Mouse (Mus musculus): Measurements from ENCODE around the gene Map3k11. TPM values are rescaled to one million over a fixed set of nuclear protein-coding genes. Genes with fewer than 3 reads are reported as not detected.
"Not testable (repeated sequence)": the region's sequence is repeated elsewhere in the genome, so short reads cannot be mapped to it uniquely, and the experiment has no call there.

The Map3k11 gene
- polyA plus RNA-seq, 1 experiment: 24.5 TPM

DNA sequence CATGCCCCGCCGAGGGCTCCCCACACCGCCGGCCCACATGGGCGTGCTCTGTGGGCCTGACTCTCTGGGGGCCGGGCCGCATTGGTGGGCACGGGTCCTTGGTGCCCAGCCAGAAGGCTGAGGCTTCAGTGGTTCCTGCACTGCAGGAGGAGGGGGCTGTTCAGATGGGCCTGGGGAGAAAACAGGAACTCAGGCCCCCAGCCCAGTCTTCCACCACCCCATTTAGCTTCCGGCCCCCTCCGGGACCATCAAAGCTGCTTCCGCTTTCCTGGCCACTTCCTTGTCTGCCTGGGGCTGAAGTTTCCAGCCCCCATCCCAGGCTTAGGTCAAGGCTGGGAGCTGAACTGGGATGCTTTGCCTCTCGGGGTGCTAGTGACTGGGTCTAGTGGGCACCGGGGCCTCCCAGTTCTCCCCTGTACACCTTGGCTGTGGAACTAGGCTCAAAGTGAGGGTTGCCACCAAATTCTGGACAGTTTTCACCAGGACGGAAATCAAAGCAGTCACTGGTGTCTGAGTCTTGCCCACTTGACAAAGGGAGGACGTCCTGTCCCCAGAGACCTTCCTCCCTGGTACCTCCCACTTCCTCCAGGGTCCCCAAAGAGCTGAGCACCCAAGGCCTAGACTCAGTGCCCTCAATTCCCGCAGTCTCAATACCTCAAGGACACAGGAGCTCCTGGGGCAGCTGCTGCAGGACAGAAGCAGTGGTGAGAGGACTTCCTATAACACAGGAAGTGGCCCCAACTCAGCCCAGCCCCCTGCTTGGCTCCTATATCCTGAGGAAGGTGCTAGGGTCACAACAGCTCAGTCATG lies 27.4 kb upstream of the Map3k11 start:
- Histone ChIP-seq H3K27ac (replicated peaks; ENCODE audit: low read depth, low read length) (peak overlapping the region; percentile 72), H3K4me3 (ENCODE audit: insufficient read depth, low read depth, low read length) (peak overlapping the region; percentile 64), H3K4me1 (ENCODE audit: control insufficient read depth, insufficient read depth, insufficient read length, low read length) (peaks cover 15% of the 10 kb centered on the region)

DNA sequence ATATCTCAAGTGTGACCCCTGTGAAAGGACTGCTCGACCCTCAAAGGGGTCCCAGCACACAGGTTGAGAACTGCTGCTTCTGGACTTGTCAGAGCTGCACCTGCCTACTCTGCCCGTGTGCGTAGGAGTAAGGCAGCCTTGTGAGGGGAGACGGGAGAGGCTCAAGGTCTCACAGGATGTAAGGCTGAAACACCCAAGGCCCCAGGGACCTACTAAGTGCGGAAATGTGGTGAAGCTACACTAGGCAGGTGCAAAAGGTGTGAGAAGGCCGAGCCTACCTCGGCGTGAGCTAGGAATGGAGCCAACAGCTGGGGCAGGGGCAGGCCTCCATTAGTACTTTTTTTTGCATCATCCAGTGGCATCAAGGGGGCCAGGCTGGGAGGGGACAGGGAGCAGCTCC lies 26.2 kb upstream of the Map3k11 start:
- peaks cover 15% of the 10 kb centered on the region for H3K4me1 ChIP-seq (ENCODE audit: control insufficient read depth, insufficient read depth, insufficient read length, low read length)
- peak overlapping the region; percentile 64 for H3K4me3 ChIP-seq (ENCODE audit: insufficient read depth, low read depth, low read length)
- H3K27ac ChIP-seq (replicated peaks; ENCODE audit: low read depth, low read length): peak overlapping the region; percentile 72

DNA sequence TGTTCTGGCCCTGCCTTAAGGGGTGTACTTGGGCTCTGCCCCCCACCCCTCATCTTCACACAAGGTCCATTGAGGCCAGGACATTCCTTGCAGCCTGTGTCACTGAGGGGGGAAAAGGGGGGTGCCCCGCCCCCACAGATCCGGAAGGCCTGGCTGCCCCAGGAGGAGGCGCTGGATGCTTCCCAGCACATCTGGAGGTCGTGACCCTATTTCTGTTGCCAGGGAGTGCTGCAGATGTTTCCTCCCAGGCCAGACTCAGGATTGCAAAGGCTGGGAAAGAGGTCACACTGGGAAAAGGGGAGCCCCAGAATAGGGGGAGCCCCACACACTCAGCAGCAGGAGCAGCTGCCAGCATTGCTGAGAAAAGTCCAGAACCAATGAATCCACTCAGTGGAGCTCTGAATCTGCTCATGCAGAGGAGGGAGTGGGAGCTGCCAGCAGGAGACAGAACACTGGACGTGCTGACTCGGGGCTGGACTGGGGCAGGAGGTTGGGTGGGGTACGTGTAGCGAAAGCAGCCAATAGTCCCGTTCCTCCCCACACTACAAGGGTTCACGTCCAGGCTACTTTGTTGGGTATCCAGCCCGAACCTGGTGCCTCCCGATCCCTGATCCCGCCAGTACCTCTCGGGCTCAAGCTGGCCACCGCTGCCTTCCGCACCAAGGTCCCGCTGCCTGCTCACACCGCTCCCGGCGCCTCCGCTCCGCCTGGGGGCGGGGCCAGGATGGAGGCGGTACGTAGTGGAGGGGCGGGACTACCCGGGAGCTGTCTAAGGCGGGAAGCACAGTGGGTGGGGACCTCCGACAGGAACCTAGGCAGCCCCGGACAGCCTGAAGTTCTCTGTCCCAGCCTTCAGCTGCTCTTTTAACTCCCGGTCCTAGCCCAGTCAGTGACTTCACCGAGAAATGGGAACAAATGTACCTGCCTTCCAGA lies 25.3 kb upstream of the Map3k11 start, which contains the start of gene Sipa1:
Gene Sipa1 (minus strand): TSS at position 727 of the 933 bp plus-strand sequence.
- Histone ChIP-seq H3K4me1 (ENCODE audit: control insufficient read depth, insufficient read depth, insufficient read length, low read length) (peaks cover 15% of the 10 kb centered on the region), H3K4me3 (ENCODE audit: insufficient read depth, low read depth, low read length) (peak within 1 kb of the TSS; percentile 64), H3K27ac (replicated peaks; ENCODE audit: low read depth, low read length) (peak within 1 kb of the TSS; percentile 80)

DNA sequence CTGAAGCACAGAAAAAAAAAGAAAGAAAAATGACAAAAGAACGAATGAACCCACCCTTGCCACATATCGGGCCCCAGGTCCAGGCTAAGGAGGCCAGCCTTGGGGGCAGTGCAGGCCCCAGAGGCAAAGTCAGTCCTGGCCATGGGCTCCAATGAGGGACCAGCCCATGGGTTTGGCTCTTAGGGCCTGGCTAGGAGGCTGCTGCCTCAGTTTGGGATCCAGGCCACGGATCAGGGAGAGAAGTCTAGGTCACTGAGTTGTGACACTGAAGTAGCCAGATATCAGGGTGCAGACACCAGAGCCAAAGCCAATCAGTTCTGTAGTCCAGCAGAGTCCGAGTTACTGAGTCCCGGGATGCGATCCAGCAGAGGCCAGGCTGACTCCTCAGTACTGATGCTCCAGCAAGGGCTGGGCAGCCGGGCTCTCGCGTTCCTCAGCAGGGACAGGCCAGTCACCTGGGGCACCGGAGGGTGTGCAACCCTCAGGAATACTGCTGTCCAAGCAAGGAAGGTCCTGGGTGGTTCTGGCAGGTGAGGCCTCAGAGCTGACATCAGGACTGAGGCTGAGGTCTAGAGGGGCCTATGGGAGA lies 23.8 kb upstream of the Map3k11 start:
- no peak overlapping the region for H3K4me3 ChIP-seq (ENCODE audit: insufficient read depth, low read depth, low read length)

DNA sequence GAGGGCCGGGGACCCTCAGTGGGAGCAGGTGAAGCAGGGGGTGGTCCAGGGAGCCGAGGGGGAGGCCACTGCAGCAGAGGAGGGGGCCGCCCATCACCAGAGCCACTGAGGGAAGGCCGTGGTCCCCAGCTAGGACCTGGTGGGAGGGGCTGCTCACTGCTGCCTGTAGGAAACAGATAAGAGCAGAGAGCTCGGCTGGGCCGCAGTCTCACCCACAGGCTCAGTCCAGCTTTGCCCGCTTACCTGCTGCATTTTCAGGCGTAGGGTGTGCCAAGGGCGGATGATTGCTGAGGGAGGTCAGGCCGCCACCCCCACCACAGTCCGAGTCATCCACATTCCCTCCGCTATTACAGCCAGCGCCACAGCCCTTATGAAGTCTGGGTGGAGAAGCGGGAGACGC lies 23.1 kb upstream of the Map3k11 start:
- no peak overlapping the region for H3K4me3 ChIP-seq (ENCODE audit: insufficient read depth, low read depth, low read length)
- peaks cover 9% of the 10 kb centered on the region for H3K4me1 ChIP-seq (ENCODE audit: control insufficient read depth, insufficient read depth, insufficient read length, low read length)
- H3K27ac ChIP-seq (replicated peaks; ENCODE audit: low read depth, low read length): no peak overlapping the region

More for the DNA sequence above, 23.8 kb upstream of the Map3k11 start:
- Histone ChIP-seq H3K4me1 (ENCODE audit: control insufficient read depth, insufficient read depth, insufficient read length, low read length) (peaks cover 15% of the 10 kb centered on the region), H3K27ac (replicated peaks; ENCODE audit: low read depth, low read length) (no peak overlapping the region)

DNA sequence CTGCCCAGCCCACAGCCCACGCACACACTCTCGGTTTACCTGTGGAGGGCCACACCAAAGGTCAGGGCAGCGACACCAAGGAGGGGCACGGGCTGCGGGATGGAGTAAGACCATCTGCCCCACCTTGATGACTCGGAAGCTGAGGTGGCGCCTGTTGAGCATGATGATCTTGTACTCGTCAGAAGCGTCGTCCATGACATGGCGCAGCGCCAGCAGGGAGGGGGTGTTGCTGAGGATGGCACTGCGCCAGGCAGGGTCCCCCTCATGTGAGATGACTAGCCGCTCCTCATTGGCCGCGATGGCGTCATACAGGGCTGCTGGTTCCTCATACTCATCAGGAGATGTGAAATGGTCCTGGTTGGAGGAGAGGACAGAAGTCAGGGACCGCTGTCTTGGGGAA lies 22.2 kb upstream of the Map3k11 start:
- Histone ChIP-seq H3K4me1 (ENCODE audit: control insufficient read depth, insufficient read depth, insufficient read length, low read length) (peaks cover 7% of the 10 kb centered on the region; the same call in 1 of the 2 replicates), H3K27ac (replicated peaks; ENCODE audit: low read depth, low read length) (no peak overlapping the region), H3K4me3 (ENCODE audit: insufficient read depth, low read depth, low read length) (no peak overlapping the region)

DNA sequence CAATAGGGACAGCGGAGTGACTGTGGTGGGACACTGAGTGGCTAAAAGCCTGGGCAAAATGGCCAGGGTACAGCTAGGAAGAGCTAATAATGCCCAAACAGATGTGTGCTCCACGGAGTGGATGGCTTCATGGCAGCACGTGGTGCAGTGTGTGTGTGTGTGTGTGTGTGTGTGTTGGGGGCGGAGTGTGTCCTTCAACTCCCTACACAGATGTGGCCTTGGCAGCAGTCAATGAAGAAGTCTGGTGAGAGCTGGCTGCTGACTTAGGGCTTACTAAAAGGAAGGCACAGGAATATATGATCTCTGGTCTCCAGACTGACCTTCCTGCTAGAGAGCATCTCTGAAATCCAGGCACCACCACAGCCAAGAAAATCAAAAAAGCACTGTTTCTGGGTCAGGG lies 20.2 kb upstream of the Map3k11 start:
- no peaks in the 10 kb centered on the region for H3K4me1 ChIP-seq (ENCODE audit: control insufficient read depth, insufficient read depth, insufficient read length, low read length)
- H3K4me3 ChIP-seq (ENCODE audit: insufficient read depth, low read depth, low read length): no peak overlapping the region
- no peak overlapping the region for H3K27ac ChIP-seq (replicated peaks; ENCODE audit: low read depth, low read length)

DNA sequence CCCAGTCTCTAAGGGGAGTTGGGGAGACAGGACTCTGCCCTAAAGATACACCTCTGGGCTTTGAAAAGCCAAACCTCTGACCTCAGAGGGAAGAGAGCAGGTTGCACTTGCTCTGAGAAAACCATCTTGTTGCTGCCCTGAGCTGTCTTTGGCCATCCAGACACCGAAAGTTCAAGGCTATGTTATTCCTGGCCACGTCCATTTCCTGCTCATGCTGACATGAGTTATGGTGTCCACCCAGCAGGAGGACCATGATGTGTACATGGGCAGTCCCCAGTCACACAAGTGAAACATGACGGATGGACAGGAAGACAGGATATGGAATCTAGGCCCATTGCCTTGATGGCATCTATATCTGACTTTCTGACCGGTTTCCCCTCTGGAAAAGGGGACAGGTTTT lies 8.1 kb upstream of the Map3k11 start:
- Histone ChIP-seq H3K4me1 (ENCODE audit: control insufficient read depth, insufficient read depth, insufficient read length, low read length) (no peaks in the 10 kb centered on the region), H3K27ac (replicated peaks; ENCODE audit: low read depth, low read length) (no peak overlapping the region)

DNA sequence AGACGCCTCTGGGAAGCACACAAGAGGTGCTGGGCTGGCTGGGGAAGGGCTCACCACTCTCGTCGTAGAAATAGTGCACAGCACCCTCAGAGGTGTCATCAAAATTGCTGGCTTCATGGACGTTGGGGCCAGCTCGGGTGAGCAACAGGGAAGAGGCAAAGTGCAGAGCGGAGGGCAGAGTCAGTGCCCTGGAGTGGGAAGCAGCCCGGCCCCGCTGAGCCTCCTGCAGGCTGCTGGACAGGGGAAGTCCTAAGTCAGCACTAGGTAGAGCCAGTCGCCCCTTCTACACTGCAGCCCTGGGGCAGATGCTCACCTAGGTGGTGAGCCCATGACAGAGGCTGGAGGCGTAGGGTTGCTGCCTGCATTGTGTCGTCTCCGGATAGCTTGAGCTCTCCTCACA lies 4.3 kb upstream of the Map3k11 start:
- H3K4me3 ChIP-seq (ENCODE audit: insufficient read depth, low read depth, low read length): no peak overlapping the region
- H3K4me1 ChIP-seq (ENCODE audit: control insufficient read depth, insufficient read depth, insufficient read length, low read length): no peaks in the 10 kb centered on the region
- H3K27ac ChIP-seq (replicated peaks; ENCODE audit: low read depth, low read length): no peak overlapping the region

More for the DNA sequence above, 8.1 kb upstream of the Map3k11 start:
- H3K4me3 ChIP-seq (ENCODE audit: insufficient read depth, low read depth, low read length): no peak overlapping the region

DNA sequence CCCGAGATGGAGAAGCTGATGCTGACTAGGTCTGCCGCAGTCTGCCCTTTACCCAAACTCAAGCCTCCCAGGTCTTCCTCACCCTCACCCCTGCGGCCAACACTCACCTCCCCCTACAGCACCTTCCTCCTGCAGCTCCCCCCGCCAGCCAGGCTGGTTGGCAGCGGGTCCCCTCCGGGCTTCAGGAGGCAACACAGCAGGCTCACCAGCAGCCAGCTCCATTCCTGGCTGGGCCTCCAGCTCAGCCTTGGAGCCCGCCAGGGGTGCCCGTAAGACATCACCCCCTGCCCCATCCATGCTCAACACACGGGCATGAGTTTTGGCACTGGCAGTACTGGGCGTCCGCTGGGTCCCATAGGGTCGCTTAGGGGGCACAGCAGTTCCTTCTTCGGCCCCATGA lies 3.6 kb upstream of the Map3k11 start:
- Histone ChIP-seq H3K4me1 (ENCODE audit: control insufficient read depth, insufficient read depth, insufficient read length, low read length) (no peaks in the 10 kb centered on the region), H3K4me3 (ENCODE audit: insufficient read depth, low read depth, low read length) (no peak overlapping the region), H3K27ac (replicated peaks; ENCODE audit: low read depth, low read length) (no peak overlapping the region)

DNA sequence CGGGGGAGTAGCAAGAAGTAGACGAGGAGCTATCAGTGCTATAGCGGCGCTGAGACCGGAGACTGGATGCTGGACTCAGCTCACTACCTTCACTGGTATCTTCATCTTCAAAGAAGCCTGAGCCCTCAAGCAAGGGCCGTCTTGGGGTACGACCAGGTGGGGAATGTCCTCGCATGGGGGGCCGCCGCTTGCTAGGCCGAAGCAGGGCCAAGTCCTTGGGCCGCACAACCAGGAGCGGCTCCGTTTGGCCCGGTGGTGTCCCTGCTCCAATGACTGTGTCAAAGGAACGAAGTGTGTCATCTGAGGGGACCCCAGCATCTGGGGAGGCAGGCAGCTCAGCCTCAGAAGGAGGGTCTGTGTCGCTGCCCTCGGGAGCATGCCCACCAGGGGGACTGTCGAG lies 3.1 kb upstream of the Map3k11 start:
- Histone ChIP-seq H3K4me1 (ENCODE audit: control insufficient read depth, insufficient read depth, insufficient read length, low read length) (no peaks in the 10 kb centered on the region; the same call in 1 of the 2 replicates), H3K4me3 (ENCODE audit: insufficient read depth, low read depth, low read length) (no peak overlapping the region), H3K27ac (replicated peaks; ENCODE audit: low read depth, low read length) (no peak overlapping the region)

DNA sequence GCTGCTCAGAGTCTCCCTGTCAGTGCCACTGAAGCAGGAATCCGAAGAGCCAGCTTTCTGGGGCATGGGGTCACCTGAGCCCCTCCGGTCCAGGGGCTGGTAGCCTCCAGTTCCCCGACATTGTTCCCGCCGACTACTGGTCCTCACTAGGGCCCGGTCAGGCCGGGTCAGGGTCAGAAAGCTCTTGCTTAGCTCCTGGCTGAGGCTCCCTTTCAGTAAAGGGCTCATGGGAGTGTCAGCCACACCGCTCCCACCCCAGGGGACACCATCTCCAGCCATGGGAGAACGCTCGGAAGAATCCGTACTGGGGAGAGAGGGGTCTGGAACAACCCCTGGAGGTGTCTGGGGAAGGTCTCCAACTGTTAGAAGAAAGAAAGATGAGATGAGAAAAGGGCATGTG lies 2.7 kb upstream of the Map3k11 start:
- no peak overlapping the region for H3K27ac ChIP-seq (replicated peaks; ENCODE audit: low read depth, low read length)
- H3K4me3 ChIP-seq (ENCODE audit: insufficient read depth, low read depth, low read length): no peak overlapping the region
- no peaks in the 10 kb centered on the region; the same call in 1 of the 2 replicates for H3K4me1 ChIP-seq (ENCODE audit: control insufficient read depth, insufficient read depth, insufficient read length, low read length)

DNA sequence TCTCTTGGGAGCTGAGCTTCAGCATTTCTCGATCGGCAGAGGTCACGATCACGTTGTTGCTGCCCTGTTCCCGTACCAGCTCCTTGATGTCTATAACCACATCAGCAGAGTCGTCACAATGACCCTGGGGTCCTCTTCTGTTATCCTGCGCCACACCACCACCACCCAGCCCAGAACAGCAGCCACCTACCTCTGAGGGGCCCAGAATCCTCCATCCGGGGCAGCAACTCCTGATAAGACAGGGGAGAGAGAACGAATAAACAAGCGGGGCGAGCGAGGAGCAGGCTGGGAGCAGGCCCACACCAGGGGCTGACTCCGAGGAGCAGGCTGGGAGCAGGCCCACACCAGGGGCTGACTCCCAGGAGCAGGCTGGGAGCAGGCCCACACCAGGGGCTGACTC lies 2.1 kb upstream of the Map3k11 start:
- Histone ChIP-seq H3K4me3 (ENCODE audit: insufficient read depth, low read depth, low read length) (no peak overlapping the region), H3K4me1 (ENCODE audit: control insufficient read depth, insufficient read depth, insufficient read length, low read length) (no peaks in the 10 kb centered on the region; the same call in 1 of the 2 replicates)

DNA sequence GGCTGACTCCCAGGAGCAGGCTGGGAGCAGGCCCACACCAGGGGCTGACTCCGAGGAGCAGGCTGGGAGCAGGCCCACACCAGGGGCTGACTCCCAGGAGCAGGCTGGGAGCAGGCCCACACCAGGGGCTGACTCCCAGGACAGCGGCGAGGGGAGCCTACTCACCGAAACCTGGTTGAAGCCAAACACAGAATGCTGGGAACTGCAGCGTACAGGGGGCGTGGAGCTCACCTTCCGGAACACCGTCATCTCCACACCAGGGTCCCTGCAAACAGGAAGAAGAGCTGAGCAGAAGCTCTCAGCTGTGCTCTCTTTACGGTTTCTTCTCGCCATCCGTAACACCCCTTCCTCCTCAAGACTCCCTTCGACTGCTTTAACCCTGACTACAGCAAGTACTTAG lies 1.6 kb upstream of the Map3k11 start:
- not testable (repeated sequence) for H3K4me1 ChIP-seq (ENCODE audit: control insufficient read depth, insufficient read depth, insufficient read length, low read length)

More for the DNA sequence above, 2.1 kb upstream of the Map3k11 start:
- H3K27ac ChIP-seq (replicated peaks; ENCODE audit: low read depth, low read length): no peak overlapping the region

DNA sequence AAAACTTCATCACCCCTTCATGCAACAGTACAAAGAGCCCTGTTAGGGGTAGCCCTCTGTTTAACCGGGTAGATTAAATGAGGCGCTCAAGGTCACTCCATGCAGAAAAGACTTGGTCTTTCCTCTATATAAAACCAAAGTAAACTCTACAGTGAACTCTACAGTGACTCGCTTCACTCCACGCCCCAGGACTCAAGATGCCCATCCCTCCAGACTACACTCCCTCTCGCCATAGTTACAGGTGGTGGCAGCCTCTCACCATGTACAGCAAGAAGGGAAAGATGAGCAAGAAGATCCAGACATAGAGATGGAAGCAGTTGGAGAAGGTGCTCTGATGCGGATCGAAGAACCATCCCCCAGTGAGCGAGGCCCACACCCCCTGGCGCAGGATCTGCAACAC lies 804 bp upstream of the Map3k11 start:
- Histone ChIP-seq H3K27ac (replicated peaks; ENCODE audit: low read depth, low read length) (no peak overlapping the region), H3K4me1 (ENCODE audit: control insufficient read depth, insufficient read depth, insufficient read length, low read length) (no peaks in the 10 kb centered on the region; the same call in 1 of the 2 replicates), H3K4me3 (ENCODE audit: insufficient read depth, low read depth, low read length) (peak overlapping the region; percentile 71)

More for the DNA sequence above, 1.6 kb upstream of the Map3k11 start:
- not testable (repeated sequence) for H3K27ac ChIP-seq (replicated peaks; ENCODE audit: low read depth, low read length)
- peak overlapping the region; percentile 71 for H3K4me3 ChIP-seq (ENCODE audit: insufficient read depth, low read depth, low read length)

Data from brown adipose tissue, adult 24 weeks (tissue).